Comparison of ENCODE assay signal across 20 mouse cellular contexts in genomic region chr8:62685359-62686057, GRCm38 (mm10).
"Had no signal": no experiment of that assay in that cellular context is flagged by ENCODE, and none has a peak within 500 bp of the region (broad histone marks: within the 10 kb centered on the region; RNA-seq: fewer than 3 reads in every experiment).

No protein-coding gene starts in this region.

- H3K36me3 ChIP-seq: midbrain, embryonic 10.5 days; midbrain, embryonic 12.5 days; neural tube, embryonic 13.5 days; neural tube, embryonic 15.5 days; stomach, embryonic 15.5 days had no signal

- H3K9me3 ChIP-seq: midbrain, embryonic 10.5 days; midbrain, embryonic 12.5 days; neural tube, embryonic 13.5 days; neural tube, embryonic 15.5 days; stomach, embryonic 15.5 days had no signal

- H3K27me3 ChIP-seq: midbrain, embryonic 12.5 days; neural tube, embryonic 13.5 days; neural tube, embryonic 15.5 days; stomach, embryonic 15.5 days had no signal

- H3K4me2 ChIP-seq: lung, embryonic 14.5 days; midbrain, embryonic 12.5 days; neural tube, embryonic 13.5 days; neural tube, embryonic 15.5 days; stomach, embryonic 15.5 days had no signal

- DNase-seq: lung, adult 18-20 months; lung, postnatal 10 days; lung, postnatal 4 days; midbrain, embryonic 14.5 days; retina, postnatal 1 day; right cerebral cortex, adult 18-20 months; right cerebral cortex, postnatal 25 days; right cerebral cortex, postnatal 4 days; spleen, adult 18-20 months; thymus, adult 2 months; thymus, postnatal 25 days had no signal

- ATAC-seq: midbrain, embryonic 16.5 days had no signal

- H3K27ac ChIP-seq: midbrain, embryonic 10.5 days; midbrain, embryonic 12.5 days; neural tube, embryonic 13.5 days; neural tube, embryonic 15.5 days; stomach, embryonic 15.5 days; stomach, postnatal 0 days had no signal

- H3K4me3 ChIP-seq: midbrain, embryonic 10.5 days; midbrain, embryonic 12.5 days; myocyte; neural tube, embryonic 13.5 days; neural tube, embryonic 15.5 days; stomach, embryonic 15.5 days had no signal

- H3K9ac ChIP-seq: lung, embryonic 14.5 days; midbrain, embryonic 12.5 days; neural tube, embryonic 13.5 days; neural tube, embryonic 15.5 days; stomach, embryonic 15.5 days had no signal

- H3K4me1 ChIP-seq: midbrain, embryonic 10.5 days; midbrain, embryonic 12.5 days; neural tube, embryonic 13.5 days; neural tube, embryonic 15.5 days; stomach, embryonic 15.5 days had no signal
